Mouse (Mus musculus): ENCODE data around the gene Gm10322.

DNA sequence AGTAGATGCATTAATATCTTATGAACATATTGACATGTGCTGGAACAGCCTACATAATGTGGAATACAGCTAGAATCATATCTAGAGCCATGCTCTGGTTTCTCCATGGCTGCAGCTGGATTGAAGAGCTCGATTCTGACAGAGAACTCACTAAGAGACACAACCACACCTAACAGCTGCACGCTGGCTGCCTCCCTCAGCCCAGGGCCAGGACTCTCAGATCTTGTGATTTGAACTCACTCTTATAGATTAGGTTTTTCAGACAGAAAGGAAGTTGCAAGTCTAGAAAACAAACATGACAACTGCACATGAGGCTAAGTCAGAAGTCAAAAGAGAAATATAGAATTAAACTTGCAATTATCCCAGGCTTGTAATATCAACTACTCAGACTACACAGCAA lies 45.1 kb upstream of the Gm10322 start:
- TF ChIP-seq CTCF (IDR thresholded peaks at IDR 0.05; ENCODE audit: borderline replicate concordance, extremely low read depth, insufficient read depth, insufficient read length) (no peak), POLR2A (IDR thresholded peaks at IDR 0.05; ENCODE audit: borderline replicate concordance, extremely low read depth, insufficient read depth, insufficient read length, poor library complexity, severe bottlenecking) (no peak)

All from brain, embryonic 14.5 days (tissue).